Mouse (Mus musculus) embryonic facial prominence, embryonic 15.5 days (tissue): ENCODE results near the gene Rnd2. TPM values are rescaled to one million over a fixed set of nuclear protein-coding genes. Genes with fewer than 3 reads are reported as not detected.
A peak's percentile ranks its signal among the peaks of the same experiment; 100 is the strongest.
"Not testable (repeated sequence)": the region's sequence is repeated elsewhere in the genome, so short reads cannot be mapped to it uniquely, and the experiment has no call there.

Experiments
- ATAC-seq: fragments of 200-750 bp; cut with Nextera tagmentation; 2 replicates; pipeline ENCODE4 v1.8.0; 2017; ENCODE audit warnings: low read depth, moderate TSS enrichment; ENCODE audit not compliant: insufficient number of reproducible peaks, low FRiP score, low TSS enrichment
- H3K27ac ChIP-seq: fragments of 300-500 bp; sonication (generic); replicated peaks from 2 replicates; pipeline ENCODE4 v1.5.1; 2015; ENCODE audit warnings: mild to moderate bottlenecking, inconsistent platforms
- H3K27me3 ChIP-seq: fragments of 300-500 bp; sonication (generic); 2 replicates; pipeline ENCODE4 v1.6.1; 2015; ENCODE audit warnings: inconsistent platforms
- H3K36me3 ChIP-seq: fragments of 300-500 bp; sonication (generic); 2 replicates; pipeline ENCODE4 v1.6.1; 2015; ENCODE audit warnings: mild to moderate bottlenecking, inconsistent platforms
- H3K4me1 ChIP-seq: fragments of 300-500 bp; sonication (generic); 2 replicates; pipeline ENCODE4 v1.6.1; 2015; ENCODE audit warnings: inconsistent platforms
- H3K4me2 ChIP-seq: fragments of 300-500 bp; sonication (generic); replicated peaks from 2 replicates; pipeline ENCODE4 v1.6.1; 2015; ENCODE audit warnings: mild to moderate bottlenecking, inconsistent platforms
- H3K4me3 ChIP-seq: fragments of 300-500 bp; sonication (generic); replicated peaks from 2 replicates; pipeline ENCODE4 v1.5.1; 2015; ENCODE audit warnings: mild to moderate bottlenecking, inconsistent platforms
- H3K9ac ChIP-seq: fragments of 300-500 bp; sonication (generic); 2 replicates; pipeline ENCODE4 v1.6.1; 2015; ENCODE audit warnings: inconsistent platforms
- H3K9me3 ChIP-seq: fragments of 300-500 bp; sonication (generic); replicated peaks from 2 replicates; pipeline ENCODE4 v1.6.1; 2016; ENCODE audit warnings: inconsistent platforms
- WGBS: fragments of 180-500 bp; shearing (Covaris S2); methylation state at CpG from one replicate; pipeline ENCODE4 v1.1.7; 2015; 5-methylcytosine and 5-hydroxymethylcytosine counted together
- polyA plus RNA-seq: library from polyadenylated mRNA; unstranded; fragments of >200 nt; fragmentation: Nextera tagmentation; extraction: Ambion mirVana; gene quantifications from 2 replicates; pipeline ENCODE4 v1.2.1, GENCODE M21; 2015

The Rnd2 gene
- polyA plus RNA-seq, 1 experiment from 2014 or later = 12.1 TPM

- peaks cover 25% of the 10 kb centered on the region for H3K4me1 ChIP-seq
- H3K4me3 ChIP-seq = no peak overlapping the region
- no peaks in the 10 kb centered on the region for H3K36me3 ChIP-seq
- no peaks in the 10 kb centered on the region for H3K9me3 ChIP-seq
- ATAC-seq = no peak
- no peak overlapping the region for H3K4me2 ChIP-seq
- H3K27me3 ChIP-seq = no peaks in the 10 kb centered on the region
- H3K9ac ChIP-seq = no peak overlapping the region
- WGBS = 31% methylated on average over 7 of the region's 7 CpGs
- no peak overlapping the region for H3K27ac ChIP-seq
Measured at GRCm38 (mm10) chr11:101470206-101470605, 5.4 kb downstream of the Rnd2 start.

DNA sequence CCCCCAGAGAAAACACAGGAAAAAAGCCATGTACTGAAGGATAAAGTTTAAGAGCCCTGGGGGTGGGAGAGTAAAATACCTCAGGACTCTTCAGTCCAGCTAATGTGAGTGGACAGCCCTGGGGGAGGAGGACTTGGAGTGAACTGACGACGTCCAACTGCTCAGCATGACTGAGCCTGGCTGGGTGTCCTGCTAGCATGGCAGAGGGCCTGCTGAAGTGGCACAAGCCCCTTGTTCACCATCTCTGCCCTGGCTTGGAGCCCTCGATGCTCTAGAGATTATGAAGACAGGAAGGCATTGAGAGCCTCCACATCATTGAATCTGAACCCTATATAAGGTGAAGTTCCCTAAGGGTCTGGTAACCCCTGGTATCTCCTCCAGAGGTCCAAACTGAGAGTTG is 7.1 kb downstream of the Rnd2 start:
- no peaks in the 10 kb centered on the region for H3K36me3 ChIP-seq
- H3K9ac ChIP-seq = no peak overlapping the region
- no peak overlapping the region for H3K4me2 ChIP-seq
- no peak overlapping the region for H3K4me3 ChIP-seq
- H3K9me3 ChIP-seq = no peaks in the 10 kb centered on the region
- H3K4me1 ChIP-seq = peaks cover 18% of the 10 kb centered on the region
- no peak overlapping the region for H3K27ac ChIP-seq
- H3K27me3 ChIP-seq = no peaks in the 10 kb centered on the region
- ATAC-seq = no peak
- 46% methylated on average over 3 of the region's 3 CpGs for WGBS

DNA sequence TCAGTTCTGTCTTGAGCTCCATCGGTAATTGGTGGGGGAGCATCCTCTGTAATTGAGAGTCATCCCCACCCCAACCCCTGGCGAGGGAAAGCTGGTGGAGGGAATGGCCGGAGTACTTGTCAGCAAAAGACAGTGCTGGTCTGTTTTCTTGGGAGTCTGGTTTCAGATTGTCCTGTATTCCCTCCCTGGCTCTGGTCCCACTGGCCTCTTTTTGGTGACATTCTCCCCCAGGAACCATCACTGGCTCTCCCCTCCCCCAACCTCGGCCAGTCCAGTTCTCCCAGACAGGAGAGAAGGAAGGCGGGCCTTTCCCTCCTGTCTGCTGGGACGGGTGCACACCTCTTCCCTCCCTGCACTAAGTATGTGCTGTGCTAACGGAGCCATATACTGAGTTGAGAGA is 7.5 kb downstream of the Rnd2 start:
- no peak for ATAC-seq
- H3K4me1 ChIP-seq = peaks cover 14% of the 10 kb centered on the region
- H3K36me3 ChIP-seq = no peaks in the 10 kb centered on the region
- WGBS = 39% methylated on average over 7 of the region's 7 CpGs
- H3K27ac ChIP-seq = no peak overlapping the region
- no peak overlapping the region for H3K9ac ChIP-seq
- no peaks in the 10 kb centered on the region for H3K9me3 ChIP-seq
- no peak overlapping the region for H3K4me2 ChIP-seq
- H3K27me3 ChIP-seq = no peaks in the 10 kb centered on the region
- H3K4me3 ChIP-seq = no peak overlapping the region

DNA sequence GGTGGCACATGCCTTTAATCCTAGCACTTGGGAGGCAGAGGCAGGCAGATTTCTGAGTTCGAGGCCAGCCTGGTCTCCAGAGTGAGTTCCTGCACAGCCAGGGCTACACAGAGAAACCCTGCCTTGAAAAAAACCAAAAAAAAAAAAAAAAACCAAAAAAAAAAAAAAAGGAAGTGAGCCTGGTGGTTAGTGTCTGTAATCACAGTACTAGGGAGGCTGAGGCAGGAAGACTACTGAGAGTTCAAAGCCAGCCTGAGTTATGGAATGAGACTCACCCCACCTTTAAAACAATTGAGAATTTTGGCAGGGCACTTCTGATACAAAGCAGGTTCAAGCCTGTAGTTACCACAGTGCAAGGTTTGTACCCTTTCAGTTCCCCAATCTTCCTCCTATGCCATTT is 8.9 kb downstream of the Rnd2 start:
- not testable (repeated sequence) for H3K4me1 ChIP-seq, H3K9ac ChIP-seq, H3K36me3 ChIP-seq, H3K27ac ChIP-seq, H3K4me2 ChIP-seq, H3K9me3 ChIP-seq, ATAC-seq, H3K4me3 ChIP-seq, H3K27me3 ChIP-seq
- WGBS = 61% methylated on average over 1 of the region's 1 CpGs

DNA sequence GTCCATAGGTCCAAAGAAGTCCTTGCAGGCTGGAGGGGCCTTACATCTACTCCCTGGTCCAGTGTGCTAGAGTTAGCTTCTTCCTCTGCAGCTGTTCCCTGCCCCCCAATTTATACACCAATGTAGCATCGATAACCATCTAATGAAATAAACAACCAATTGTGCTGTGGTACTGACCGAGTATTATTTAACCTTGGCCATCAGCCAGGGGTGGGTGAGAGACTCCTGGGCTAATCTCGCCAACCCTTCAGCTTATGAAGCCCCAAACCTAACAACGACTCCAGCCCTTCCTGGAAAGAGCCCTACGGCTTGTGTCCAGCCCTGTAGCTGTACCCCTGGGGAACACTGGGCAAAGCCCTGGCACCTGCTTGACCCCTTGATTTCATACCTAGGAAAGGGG is 9.5 kb downstream of the Rnd2 start:
- Histone ChIP-seq H3K4me1 (0 out of 2 replicates have a peak, but pooled peaks cover 4% of the 10 kb centered on the region), H3K4me2 (no peak overlapping the region), H3K36me3 (no peaks in the 10 kb centered on the region), H3K9me3 (no peaks in the 10 kb centered on the region), H3K4me3 (no peak overlapping the region), H3K27ac (no peak overlapping the region), H3K9ac (no peak overlapping the region), H3K27me3 (no peaks in the 10 kb centered on the region)
- ATAC-seq = no peak
- 76% methylated on average over 5 of the region's 5 CpGs for WGBS

- WGBS = 88% methylated on average over 4 of the region's 4 CpGs
- not testable (repeated sequence) for H3K4me2 ChIP-seq, H3K36me3 ChIP-seq, H3K9me3 ChIP-seq, H3K4me3 ChIP-seq, H3K27ac ChIP-seq, H3K27me3 ChIP-seq, ATAC-seq, H3K4me1 ChIP-seq, H3K9ac ChIP-seq
Measured at GRCm38 (mm10) chr11:101476361-101476760, 11.6 kb downstream of the Rnd2 start.

GRCm38 (mm10) chr11:101477194-101477551 is 12.4 kb downstream of the Rnd2 start:
- Histone ChIP-seq H3K9me3 (no peaks in the 10 kb centered on the region), H3K4me3 (no peak overlapping the region), H3K27ac (no peak overlapping the region), H3K4me2 (no peak overlapping the region), H3K27me3 (no peaks in the 10 kb centered on the region), H3K9ac (no peak overlapping the region), H3K4me1 (0 out of 2 replicates have a peak, but pooled peaks cover 7% of the 10 kb centered on the region), H3K36me3 (no peaks in the 10 kb centered on the region)
- no peak for ATAC-seq
- WGBS = 40% methylated on average over 4 of the region's 4 CpGs

- 53% methylated on average over 10 of the region's 10 CpGs for WGBS
- ATAC-seq = no peak
Measured at GRCm38 (mm10) chr11:101477552-101478211, 12.9 kb downstream of the Rnd2 start.

DNA sequence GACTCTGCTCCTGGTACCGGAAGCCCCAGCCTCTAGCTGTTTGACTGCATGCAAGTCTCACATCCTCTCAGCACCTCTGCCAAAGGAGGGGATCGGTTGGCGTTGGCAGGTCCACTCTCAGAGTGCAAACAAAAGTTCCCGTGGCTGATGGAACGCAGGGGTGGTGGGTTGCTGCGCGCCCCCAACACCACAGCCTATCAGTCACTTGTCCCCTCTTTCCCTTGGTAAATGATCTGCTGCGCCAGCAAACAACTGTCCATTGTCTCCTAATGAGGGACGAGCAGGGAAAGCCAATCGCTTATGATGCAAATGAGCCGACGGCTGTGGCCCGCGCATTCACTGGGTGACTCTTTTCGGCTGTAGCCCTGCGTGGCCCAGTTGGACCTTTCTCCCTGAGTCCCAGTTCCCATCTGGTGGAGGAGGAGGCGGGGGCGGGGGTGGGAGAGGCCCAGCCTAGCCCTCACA is 14.4 kb downstream of the Rnd2 start:
- H3K9me3 ChIP-seq = no peaks in the 10 kb centered on the region
- no peak overlapping the region for H3K27ac ChIP-seq
- no peak overlapping the region for H3K9ac ChIP-seq
- H3K4me1 ChIP-seq = 0 out of 2 replicates have a peak, but pooled peaks cover 7% of the 10 kb centered on the region
- WGBS = 14% methylated on average over 18 of the region's 18 CpGs
- H3K27me3 ChIP-seq = no peaks in the 10 kb centered on the region
- no peak overlapping the region for H3K4me3 ChIP-seq
- H3K4me2 ChIP-seq = peak overlapping the region; percentile 19; the same call in 1 of the 2 replicates
- no peaks in the 10 kb centered on the region for H3K36me3 ChIP-seq
- ATAC-seq = no peak

More at GRCm38 (mm10) chr11:101477552-101478211, 12.9 kb downstream of the Rnd2 start:
- 0 out of 2 replicates have a peak, but pooled peaks cover 7% of the 10 kb centered on the region for H3K4me1 ChIP-seq
- no peaks in the 10 kb centered on the region for H3K27me3 ChIP-seq
- H3K4me3 ChIP-seq = no peak overlapping the region
- H3K36me3 ChIP-seq = no peaks in the 10 kb centered on the region
- H3K4me2 ChIP-seq = no peak overlapping the region
- H3K27ac ChIP-seq = no peak overlapping the region
- H3K9ac ChIP-seq = no peak overlapping the region
- no peaks in the 10 kb centered on the region for H3K9me3 ChIP-seq

GRCm38 (mm10) chr11:101480912-101481311 is 16.1 kb downstream of the Rnd2 start:
- no peak overlapping the region for H3K4me2 ChIP-seq
- H3K27me3 ChIP-seq = no peaks in the 10 kb centered on the region
- no peak overlapping the region for H3K27ac ChIP-seq
- H3K36me3 ChIP-seq = no peaks in the 10 kb centered on the region
- H3K4me1 ChIP-seq = 0 out of 2 replicates have a peak, but pooled peaks cover 7% of the 10 kb centered on the region
- H3K4me3 ChIP-seq = no peak overlapping the region
- no peak overlapping the region for H3K9ac ChIP-seq
- H3K9me3 ChIP-seq = no peaks in the 10 kb centered on the region
- no peak for ATAC-seq
- WGBS = 53% methylated on average over 6 of the region's 6 CpGs

GRCm38 (mm10) chr11:101483804-101484203 is 19.0 kb downstream of the Rnd2 start:
- peaks cover 12% of the 10 kb centered on the region; the same call in 1 of the 2 replicates for H3K36me3 ChIP-seq
- no peak overlapping the region for H3K9ac ChIP-seq
- no peaks in the 10 kb centered on the region for H3K27me3 ChIP-seq
- ATAC-seq = no peak
- H3K9me3 ChIP-seq = no peaks in the 10 kb centered on the region
- no peak overlapping the region for H3K4me3 ChIP-seq
- H3K4me2 ChIP-seq = no peak overlapping the region
- H3K4me1 ChIP-seq = 0 out of 2 replicates have a peak, but pooled peaks cover 7% of the 10 kb centered on the region
- no peak overlapping the region for H3K27ac ChIP-seq
- 56% methylated on average over 3 of the region's 3 CpGs for WGBS

- Histone ChIP-seq H3K27ac (no peak overlapping the region), H3K9me3 (no peaks in the 10 kb centered on the region), H3K4me1 (0 out of 2 replicates have a peak, but pooled peaks cover 4% of the 10 kb centered on the region), H3K36me3 (peaks cover 15% of the 10 kb centered on the region), H3K9ac (no peak overlapping the region), H3K4me3 (no peak overlapping the region), H3K27me3 (no peaks in the 10 kb centered on the region), H3K4me2 (no peak overlapping the region)
- whole genome bisulfite sequencing = 86% methylated on average over 6 of the region's 6 CpGs
- no peak for ATAC-seq
Measured at GRCm38 (mm10) chr11:101484245-101484644, 19.4 kb downstream of the Rnd2 start.
